Mouse (Mus musculus): ENCODE results near the gene Rftn1.

- TF ChIP-seq POLR2A (IDR thresholded peaks at IDR 0.05; ENCODE audit: insufficient read depth, low read depth, low read length) (no peak), CTCF (IDR thresholded peaks at IDR 0.05; ENCODE audit: insufficient read depth, low read depth, low read length) (no peak)
Measured at GRCm38 (mm10) chr17:49972164-49972563, 218.3 kb downstream of the Rftn1 start.
